Mouse (Mus musculus): ENCODE results near the gene Tbl2.
A peak's percentile ranks its signal among the peaks of the same experiment; 100 is the strongest.

The Tbl2 gene

DNA sequence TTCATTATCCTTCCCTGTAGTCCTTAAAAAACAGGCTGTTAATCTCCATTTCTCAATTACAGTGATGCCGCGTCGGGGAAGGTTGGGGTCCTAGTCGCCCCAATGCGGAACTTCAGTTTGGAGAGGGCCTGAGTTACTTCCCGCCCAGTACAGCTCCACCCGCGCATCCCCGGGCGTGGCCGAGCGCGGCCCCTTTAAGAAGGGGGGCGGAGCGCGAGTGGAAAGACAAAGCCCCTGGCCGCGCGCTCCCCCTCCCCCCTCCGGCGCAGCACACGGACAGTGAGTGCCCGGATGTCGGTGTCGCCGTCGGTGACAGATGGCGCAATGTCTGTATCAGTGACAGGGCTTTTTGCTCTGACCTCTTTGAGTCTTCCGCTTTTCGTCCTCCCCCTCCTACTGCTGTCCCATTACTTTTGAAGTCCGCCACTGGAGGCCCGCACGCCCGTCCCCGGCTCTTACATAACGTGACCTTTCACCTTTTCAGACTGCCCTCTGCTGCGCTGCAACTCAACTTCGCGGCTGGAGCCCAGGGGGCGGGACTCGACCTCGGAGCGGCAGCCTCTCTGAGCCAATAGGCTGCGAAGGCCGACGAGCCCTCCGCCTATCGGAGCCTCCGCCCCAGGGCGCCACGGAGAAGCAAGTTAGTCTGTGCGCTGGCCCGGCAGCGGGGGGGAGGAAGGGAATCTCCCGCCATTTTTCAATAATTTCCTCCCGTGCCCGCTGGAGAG lies 37.3 kb downstream of the Tbl2 start, which contains the start of gene Baz1b:
Gene Baz1b (plus strand): TSS at position 644 of the 728 bp plus-strand sequence.
- peak; percentile 96 to 98 for DNase-seq (ENCODE audit: low spot score in 2 of 2)

GRCm38 (mm10) chr5:135187349-135188213 lies 38.1 kb downstream of the Tbl2 start:
- peak; percentile 16 to 79 for DNase-seq (ENCODE audit: low spot score in 2 of 2)

DNA sequence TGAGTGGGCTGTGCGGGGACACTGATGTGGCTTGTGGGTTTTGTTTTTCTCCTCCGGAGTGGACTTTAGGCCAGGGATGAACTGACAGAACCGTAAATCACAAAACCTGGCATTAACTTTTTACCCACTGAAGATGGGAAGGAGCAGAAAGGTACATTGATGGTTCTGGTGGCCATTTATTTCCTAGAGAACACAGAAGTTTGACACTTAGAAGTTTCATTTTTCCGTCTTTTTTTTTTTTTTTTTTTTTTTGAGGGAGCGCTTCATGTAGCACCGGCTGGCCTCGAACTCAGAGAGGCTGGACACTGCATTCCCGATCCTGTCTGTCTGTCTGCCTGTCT lies 38.7 kb downstream of the Tbl2 start:
- no peak for DNase-seq (ENCODE audit: low spot score in 2 of 2)

GRCm38 (mm10) chr5:135189281-135190022 lies 40.0 kb downstream of the Tbl2 start:
- no peak for DNase-seq (ENCODE audit: low spot score in 2 of 2)

DNA sequence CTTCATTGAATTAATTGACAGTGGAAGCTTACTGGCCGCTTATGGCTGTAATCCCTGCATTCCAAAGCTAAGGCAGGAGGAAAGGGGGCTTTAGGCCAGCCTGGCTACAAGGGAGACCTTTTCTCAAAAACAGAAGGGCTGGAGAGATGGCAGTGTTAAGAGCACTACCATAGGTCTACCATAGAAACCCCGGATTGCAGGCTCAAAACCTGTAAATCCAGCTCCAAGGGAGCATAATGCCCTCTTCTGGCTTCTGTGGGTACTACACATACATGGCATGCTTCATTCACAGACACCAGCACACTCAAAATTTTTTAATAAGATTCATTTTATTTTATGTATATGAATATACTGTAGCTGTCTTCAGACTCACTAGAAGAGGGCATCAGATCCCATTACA lies 42.2 kb downstream of the Tbl2 start:
- DNase-seq (ENCODE audit: low spot score in 2 of 2), result peak; percentile 33 to 79

GRCm38 (mm10) chr5:135192431-135192830 lies 43.0 kb downstream of the Tbl2 start:
- no peak for DNase-seq (ENCODE audit: low spot score in 2 of 2)

- DNase-seq (ENCODE audit: low spot score in 2 of 2), result no peak
Measured at GRCm38 (mm10) chr5:135196367-135196766, 46.9 kb downstream of the Tbl2 start.

GRCm38 (mm10) chr5:135202763-135203162 lies 53.3 kb downstream of the Tbl2 start:
- no peak for DNase-seq (ENCODE audit: low spot score in 2 of 2)

DNA sequence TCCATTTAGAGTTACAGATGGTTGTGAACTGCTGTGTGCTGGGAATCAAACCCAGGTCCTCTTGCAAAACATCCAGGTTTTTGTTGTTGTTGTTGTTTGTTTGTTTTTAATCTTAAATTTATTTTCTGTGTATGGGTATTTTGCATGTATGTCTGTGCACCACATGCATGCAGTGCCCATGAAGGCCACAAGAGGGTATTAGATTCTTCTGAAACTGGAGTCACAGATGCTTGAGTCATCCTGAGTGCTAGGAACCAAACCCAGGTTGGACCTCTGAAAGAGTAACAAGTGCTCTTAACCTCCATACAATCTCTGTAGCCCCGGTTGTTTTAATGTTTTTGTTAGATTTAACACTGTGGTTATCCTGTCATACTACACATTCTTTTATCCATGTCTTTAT lies 58.7 kb downstream of the Tbl2 start:
- DNase-seq (ENCODE audit: low spot score in 2 of 2), result no peak

Measured in thymus, postnatal 10 days (tissue).